Mouse (Mus musculus) T-cell, adult 2 months (primary cell): ENCODE measurements at regions not wholly inside any gene's neighbourhood (a gene's known extent, or its start where the extent isn't known, plus 50 kb on each side); places are given as distances from the start of the nearest gene placed in this dataset.
A peak's percentile ranks its signal among the peaks of the same experiment; 100 is the strongest.
"Not testable (repeated sequence)": the region's sequence is repeated elsewhere in the genome, so short reads cannot be mapped to it uniquely, and the experiment has no call there.

Source experiments
- DNase-seq: peaks from one replicate; pipeline ENCODE4 v3.0.0; 2022; ENCODE audit warnings: low spot score

GRCm38 (mm10) chr2:166475624-166476023 is 238.0 kb downstream of the Prex1 start:
- DNase-seq, result no peak

GRCm38 (mm10) chr2:166474601-166475000 is 239.0 kb downstream of the Prex1 start:
- DNase-seq, result no peak

- no peak for DNase-seq
Measured at GRCm38 (mm10) chr2:166471257-166471753, 242.3 kb downstream of the Prex1 start.

- peak; percentile 16 for DNase-seq
Measured at GRCm38 (mm10) chr2:166469046-166469593, 244.5 kb downstream of the Prex1 start.

GRCm38 (mm10) chr2:166467137-166467536 is 246.5 kb downstream of the Prex1 start:
- peak; percentile 51 for DNase-seq

GRCm38 (mm10) chr2:166465531-166465930 is 248.1 kb downstream of the Prex1 start:
- no peak for DNase-seq

- DNase-seq, result no peak
Measured at GRCm38 (mm10) chr2:166463539-166463938, 250.1 kb downstream of the Prex1 start.

GRCm38 (mm10) chr2:166461956-166462355 is 251.7 kb downstream of the Prex1 start:
- no peak for DNase-seq

- no peak for DNase-seq
Measured at GRCm38 (mm10) chr2:166461103-166461502, 252.5 kb downstream of the Prex1 start.

- DNase-seq, result no peak
Measured at GRCm38 (mm10) chr2:166459955-166460354, 253.7 kb downstream of the Prex1 start.

- no peak for DNase-seq
Measured at GRCm38 (mm10) chr2:166458953-166459352, 254.7 kb downstream of the Prex1 start.

- no peak for DNase-seq
Measured at GRCm38 (mm10) chr2:166457381-166458172, 256.1 kb downstream of the Prex1 start.

GRCm38 (mm10) chr2:166454160-166454888 is 259.3 kb downstream of the Prex1 start:
- DNase-seq, result not testable (repeated sequence)

- no peak for DNase-seq
Measured at GRCm38 (mm10) chr2:166450964-166451363, 262.7 kb downstream of the Prex1 start.

GRCm38 (mm10) chr2:166450380-166450779 is 263.3 kb downstream of the Prex1 start:
- DNase-seq, result no peak

- DNase-seq, result no peak
Measured at GRCm38 (mm10) chr2:166448724-166449123, 264.9 kb downstream of the Prex1 start.

- DNase-seq, result no peak
Measured at GRCm38 (mm10) chr2:166448161-166448560, 265.5 kb downstream of the Prex1 start.

GRCm38 (mm10) chr2:166446536-166446935 is 267.1 kb downstream of the Prex1 start:
- no peak for DNase-seq

GRCm38 (mm10) chr2:166445824-166446223 is 267.8 kb downstream of the Prex1 start:
- not testable (repeated sequence) for DNase-seq

- no peak for DNase-seq
Measured at GRCm38 (mm10) chr2:166442997-166443396, 270.6 kb downstream of the Prex1 start.

- DNase-seq, result no peak
Measured at GRCm38 (mm10) chr2:166439847-166440775, 273.5 kb downstream of the Prex1 start.

- no peak for DNase-seq
Measured at GRCm38 (mm10) chr2:166438207-166438606, 275.4 kb downstream of the Prex1 start.
